Mouse (Mus musculus) liver, postnatal 0 days (tissue): Measurements from ENCODE around the gene Ap3d1. TPM values are rescaled to one million over a fixed set of nuclear protein-coding genes. Genes with fewer than 3 reads are reported as not detected.
A peak's percentile ranks its signal among the peaks of the same experiment; 100 is the strongest.

Experiments used
- ATAC-seq: fragments of 200-750 bp; cut with Nextera tagmentation; 2 replicates; pipeline ENCODE4 v1.8.0; 2017; ENCODE audit warnings: mild to moderate bottlenecking, moderate library complexity
- DNase-seq: peaks from one replicate; pipeline ENCODE4 v3.0.0-alpha.2; 2016
- H3K27ac ChIP-seq: fragments of 300-500 bp; sonication (generic); 2 replicates; pipeline ENCODE4 v1.5.1; 2014; ENCODE audit warnings: antibody characterized with exemption, moderate library complexity, mild to moderate bottlenecking, low read depth
- H3K27me3 ChIP-seq: fragments of 300-500 bp; sonication (generic); 2 replicates; pipeline ENCODE4 v1.6.1; 2014; ENCODE audit warnings: low read length, control low read depth, mixed read lengths; ENCODE audit not compliant: insufficient read depth
- H3K36me3 ChIP-seq: fragments of 300-500 bp; sonication (generic); replicated peaks from 2 replicates; pipeline ENCODE4 v1.6.1; 2014; ENCODE audit warnings: mild to moderate bottlenecking, control low read depth, low read length, moderate library complexity, mixed read lengths; ENCODE audit not compliant: insufficient read depth
- H3K4me1 ChIP-seq: fragments of 300-500 bp; sonication (generic); 2 replicates; pipeline ENCODE4 v1.6.1; 2014; ENCODE audit warnings: antibody characterized with exemption, mild to moderate bottlenecking, control low read depth; ENCODE audit not compliant: insufficient read depth
- H3K4me2 ChIP-seq: fragments of 300-500 bp; sonication (generic); 2 replicates; pipeline ENCODE4 v1.6.1; 2014; ENCODE audit warnings: low read depth, mild to moderate bottlenecking, low read length, moderate library complexity, mixed read lengths
- H3K4me3 ChIP-seq: fragments of 300-500 bp; sonication (generic); 2 replicates; pipeline ENCODE4 v1.5.1; 2014; ENCODE audit warnings: low read depth, low read length
- H3K9ac ChIP-seq: fragments of 300-500 bp; sonication (generic); replicated peaks from 2 replicates; pipeline ENCODE4 v1.6.1; 2014; ENCODE audit warnings: mild to moderate bottlenecking, moderate library complexity
- H3K9me3 ChIP-seq: fragments of 300-500 bp; sonication (generic); 2 replicates; pipeline ENCODE4 v1.6.1; 2016; ENCODE audit warnings: mild to moderate bottlenecking, control low read depth, low read length, mixed read lengths
- CTCF ChIP-seq: sonication (generic); IDR thresholded peaks from 2 replicates; pipeline ENCODE4 v1.5.1; 2016; ENCODE audit warnings: antibody characterized with exemption, low read depth
- EP300 ChIP-seq: IDR thresholded peaks from 2 replicates; pipeline ENCODE4 v1.6.1; 2016; ENCODE audit warnings: antibody characterized with exemption, low read depth, mild to moderate bottlenecking
- WGBS: fragments of 180-500 bp; shearing (Covaris S2); extraction: QIAGEN DNeasy Blood & Tissue Kit; methylation state at CpG from one replicate; pipeline ENCODE4 v1.1.7; 2014; ENCODE audit not compliant: insufficient replicate concordance; 5-methylcytosine and 5-hydroxymethylcytosine counted together
- polyA plus RNA-seq: library from polyadenylated mRNA; unstranded; fragments of >200 nt; fragmentation: Nextera tagmentation; extraction: Ambion mirVana; gene quantifications from 2 replicates; pipeline ENCODE4 v1.2.1, GENCODE M21; 2015

The Ap3d1 gene
- polyA plus RNA-seq, 1 experiment from 2014 or later: 19.0 TPM

GRCm38 (mm10) chr10:80658841-80659202, 83.2 kb downstream of the Ap3d1 start:
- Histone ChIP-seq H3K27me3 (no peaks in the 10 kb centered on the region), H3K27ac (peak overlapping the region; percentile 67), H3K4me2 (peak overlapping the region; percentile 65), H3K36me3 (no peaks in the 10 kb centered on the region), H3K4me3 (no peak overlapping the region; the same call in 1 of the 2 replicates), H3K9ac (0 out of 2 replicates have a peak overlapping the region, but pooled peaks have one; percentile 1), H3K4me1 (peaks cover 41% of the 10 kb centered on the region), H3K9me3 (no peaks in the 10 kb centered on the region)
- TF ChIP-seq EP300: no peak
- TF ChIP-seq CTCF: no peak
- WGBS: 47% methylated on average over 4 of the region's 4 CpGs
- DNase-seq (no peak), ATAC-seq (0 out of 2 replicates have a peak, but pooled peaks have one; percentile 18)

- Histone ChIP-seq H3K27me3 (no peaks in the 10 kb centered on the region), H3K4me3 (no peak overlapping the region), H3K4me2 (peak overlapping the region; percentile 65), H3K4me1 (peaks cover 36% of the 10 kb centered on the region), H3K36me3 (no peaks in the 10 kb centered on the region), H3K9me3 (no peaks in the 10 kb centered on the region), H3K9ac (0 out of 2 replicates have a peak overlapping the region, but pooled peaks have one; percentile 1), H3K27ac (0 out of 2 replicates have a peak overlapping the region, but pooled peaks have one; percentile 22)
- WGBS: 72% methylated on average over 14 of the region's 14 CpGs
- no peak for DNase-seq
- no peak for TF ChIP-seq EP300
- TF ChIP-seq CTCF: no peak
- ATAC-seq: no peak
Observed at GRCm38 (mm10) chr10:80658194-80658840, 83.7 kb downstream of the Ap3d1 start.

Other genes with a start within 250 kb of the Ap3d1 start
- gene Onecut3, start 247.4 kb downstream of the Ap3d1 start, polyA plus RNA-seq: not detected in 2 replicates
- gene Atp8b3, start 203.1 kb downstream of the Ap3d1 start, polyA plus RNA-seq: not detected in 2 replicates
- gene Rexo1, start 180.7 kb downstream of the Ap3d1 start, polyA plus RNA-seq: 7.4 and 8.1 TPM in 2 replicates
- 6.1 and 6.5 TPM in 2 replicates for gene Klf16, start 164.9 kb downstream of the Ap3d1 start, polyA plus RNA-seq
- gene Abhd17a, start 151.9 kb downstream of the Ap3d1 start, polyA plus RNA-seq: 50.2 and 59.3 TPM in 2 replicates
- 27.5 and 29.2 TPM in 2 replicates for gene Scamp4, start 139.4 kb downstream of the Ap3d1 start, polyA plus RNA-seq
- gene Adat3, start 139.4 kb downstream of the Ap3d1 start, polyA plus RNA-seq: 2.1 and 2.6 TPM in 2 replicates
- 0.20 and 0.52 TPM in 2 replicates for gene Gm49322, start 136.2 kb downstream of the Ap3d1 start, polyA plus RNA-seq
- 41.4 and 45.8 TPM in 2 replicates for gene Csnk1g2, start 119.4 kb downstream of the Ap3d1 start, polyA plus RNA-seq
- 10.7 and 11.5 TPM in 2 replicates for gene Btbd2, start 85.2 kb downstream of the Ap3d1 start, polyA plus RNA-seq
- gene Mknk2, start 64.2 kb downstream of the Ap3d1 start, polyA plus RNA-seq: 45.8 and 46.1 TPM in 2 replicates
- gene Mob3a, start 40.3 kb downstream of the Ap3d1 start, polyA plus RNA-seq: 14.7 and 17.3 TPM in 2 replicates
- 7.9 and 10.4 TPM in 2 replicates for gene Izumo4, start 40.1 kb downstream of the Ap3d1 start, polyA plus RNA-seq
- 4.6 TPM in 2 replicates for gene Dot1l, start 12.9 kb upstream of the Ap3d1 start, polyA plus RNA-seq
- 20.9 and 22.2 TPM in 2 replicates for gene Sf3a2, start 55.9 kb upstream of the Ap3d1 start, polyA plus RNA-seq
- gene Plekhj1, start 56.4 kb upstream of the Ap3d1 start, polyA plus RNA-seq: 42.0 and 43.7 TPM in 2 replicates
- gene Amh, start 63.0 kb upstream of the Ap3d1 start, polyA plus RNA-seq: 0.06 TPM in 1 of 2 replicates, not detected in the other
- 1.6 TPM in 1 of 2 replicates, not detected in the other for gene Jsrp1, start 71.2 kb upstream of the Ap3d1 start, polyA plus RNA-seq
- gene Oaz1, start 84.4 kb upstream of the Ap3d1 start, polyA plus RNA-seq: 1,017 and 1,029 TPM in 2 replicates
- not detected in 2 replicates for gene Lingo3, start 101.8 kb upstream of the Ap3d1 start, polyA plus RNA-seq
- gene Lsm7, start 112.9 kb upstream of the Ap3d1 start, polyA plus RNA-seq: 104 and 108 TPM in 2 replicates
- gene Sppl2b, start 113.0 kb upstream of the Ap3d1 start, polyA plus RNA-seq: 27.6 and 27.7 TPM in 2 replicates
- 0.12 TPM in 2 replicates for gene Tmprss9, start 129.6 kb upstream of the Ap3d1 start, polyA plus RNA-seq
- gene Timm13, start 158.7 kb upstream of the Ap3d1 start, polyA plus RNA-seq: 242 and 244 TPM in 2 replicates
- gene Lmnb2, start 176.0 kb upstream of the Ap3d1 start, polyA plus RNA-seq: 5.4 and 6.5 TPM in 2 replicates
- gene Gadd45b, start 187.8 kb upstream of the Ap3d1 start, polyA plus RNA-seq: 17.3 and 18.7 TPM in 2 replicates